Mouse (Mus musculus) layer of hippocampus, postnatal 36 days (tissue): ENCODE results near the gene Elf1. TPM values are rescaled to one million over a fixed set of nuclear protein-coding genes. Genes with fewer than 3 reads are reported as not detected.

Experiments used
- DNase-seq, 2 experiments: peaks; one replicate each; pipeline ENCODE4 v3.0.0; 2022
- total RNA-seq, 2 experiments: library from RNA; stranded (reverse); gene quantifications; 2 replicates each; pipeline ENCODE4 v1.2.3; 2021

The Elf1 gene
- total RNA-seq, 2 experiments from 2014 or later: 5.0 to 5.2 TPM

- DNase-seq: no peak
Measured at GRCm38 (mm10) chr14:79490246-79490645, 9.3 kb downstream of the Elf1 start.

- DNase-seq: no peak
Measured at GRCm38 (mm10) chr14:79494349-79494748, 13.4 kb downstream of the Elf1 start.

GRCm38 (mm10) chr14:79499326-79499725, 18.3 kb downstream of the Elf1 start:
- DNase-seq: no peak

- DNase-seq: no peak
Measured at GRCm38 (mm10) chr14:79500756-79501155, 19.8 kb downstream of the Elf1 start.

- no peak for DNase-seq
Measured at GRCm38 (mm10) chr14:79503371-79504075, 22.5 kb downstream of the Elf1 start.

- DNase-seq: no peak
Measured at GRCm38 (mm10) chr14:79504246-79505006, 23.4 kb downstream of the Elf1 start.

GRCm38 (mm10) chr14:79506207-79506606, 25.2 kb downstream of the Elf1 start:
- no peak for DNase-seq

GRCm38 (mm10) chr14:79507846-79508245, 26.9 kb downstream of the Elf1 start:
- DNase-seq: no peak

- DNase-seq: no peak
Measured at GRCm38 (mm10) chr14:79508662-79509305, 27.8 kb downstream of the Elf1 start.

- no peak for DNase-seq
Measured at GRCm38 (mm10) chr14:79511521-79511920, 30.5 kb downstream of the Elf1 start.

GRCm38 (mm10) chr14:79513951-79514350, 33.0 kb downstream of the Elf1 start:
- no peak for DNase-seq

GRCm38 (mm10) chr14:79515100-79515499, 34.1 kb downstream of the Elf1 start:
- DNase-seq: no peak

GRCm38 (mm10) chr14:79515511-79516242, 34.7 kb downstream of the Elf1 start:
- no peak for DNase-seq

GRCm38 (mm10) chr14:79516243-79516610, 35.2 kb downstream of the Elf1 start:
- DNase-seq: no peak

- DNase-seq: no peak
Measured at GRCm38 (mm10) chr14:79516751-79517150, 35.8 kb downstream of the Elf1 start.

GRCm38 (mm10) chr14:79517185-79517740, 36.3 kb downstream of the Elf1 start:
- DNase-seq: no peak

- no peak for DNase-seq
Measured at GRCm38 (mm10) chr14:79518123-79518522, 37.1 kb downstream of the Elf1 start.

GRCm38 (mm10) chr14:79518761-79519662, 38.0 kb downstream of the Elf1 start:
- DNase-seq: no peak

- no peak for DNase-seq
Measured at GRCm38 (mm10) chr14:79519663-79519975, 38.6 kb downstream of the Elf1 start.

GRCm38 (mm10) chr14:79520612-79521011, 39.6 kb downstream of the Elf1 start:
- no peak for DNase-seq

- DNase-seq: no peak
Measured at GRCm38 (mm10) chr14:79521056-79521455, 40.1 kb downstream of the Elf1 start.
